Mouse (Mus musculus) c-Kit-positive CD71-positive TER-119-negative erythroid progenitor cells, embryonic 14.5 days (primary cell): ENCODE results near the gene Olfr1048.
"Not testable (repeated sequence)": the region's sequence is repeated elsewhere in the genome, so short reads cannot be mapped to it uniquely, and the experiment has no call there.

Experiments
- DNase-seq: peaks from one replicate; pipeline ENCODE4 v3.0.0-alpha.2; 2013; ENCODE audit warnings: low read depth

Gene Olfr1048

GRCm38 (mm10) chr2:86240189-86240588 lies at the start of gene Olfr1048:
Gene Olfr1048, minus strand, starts transcription at chr2:86240289.
- DNase-seq, result no peak

DNA sequence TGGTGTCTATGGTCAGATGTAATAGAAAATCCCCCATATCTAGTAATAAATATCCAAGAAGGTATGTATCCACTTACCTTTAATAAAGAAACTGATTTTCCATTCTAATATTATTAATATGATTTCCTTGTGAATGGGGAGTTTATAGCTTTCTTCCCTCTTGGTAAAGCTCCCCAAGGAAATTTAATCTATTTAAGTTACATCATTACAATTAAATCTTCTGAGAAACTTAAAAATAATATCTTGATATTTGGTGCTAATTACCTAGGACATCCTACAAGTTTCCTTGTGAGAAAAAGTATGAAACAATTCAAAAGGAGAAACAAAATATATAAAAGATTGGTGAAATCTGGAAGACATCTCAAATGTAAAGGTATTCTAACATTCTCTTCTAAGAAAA lies 38.9 kb upstream of the Olfr1048 start, which contains the start of gene Olfr1051:
Gene Olfr1051, minus strand, starts transcription at position 101 of the 400 bp plus-strand sequence.
- not testable (repeated sequence) for DNase-seq

DNA sequence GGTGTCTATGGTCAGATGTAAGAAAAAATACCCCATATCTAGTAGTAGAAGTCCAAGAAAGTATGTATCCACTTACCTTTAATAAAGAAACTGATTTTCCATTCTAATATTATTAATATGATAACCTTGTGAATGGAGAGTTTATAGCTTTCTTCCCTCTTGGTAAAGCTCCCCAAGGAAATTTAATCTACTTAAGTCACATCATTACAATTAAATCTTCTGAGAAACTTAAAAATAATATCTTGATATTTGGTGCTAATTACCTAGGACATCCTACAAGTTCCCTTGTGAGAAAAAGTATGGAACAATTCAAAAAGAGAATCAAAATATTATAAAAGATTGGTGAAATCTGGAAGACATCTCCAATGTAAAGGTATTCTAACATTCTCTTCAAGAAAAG lies 18.1 kb upstream of the Olfr1048 start, which contains the start of gene Olfr1049:
Gene Olfr1049, minus strand, starts transcription at position 101 of the 400 bp plus-strand sequence.
- DNase-seq, result not testable (repeated sequence)

GRCm38 (mm10) chr2:86231301-86231700 lies 8.8 kb downstream of the Olfr1048 start, which contains the start of gene Olfr1047:
Gene Olfr1047, minus strand, starts transcription at chr2:86231401.
- no peak for DNase-seq

GRCm38 (mm10) chr2:86219214-86219613 lies 20.9 kb downstream of the Olfr1048 start, which contains the start of gene Olfr1046:
Gene Olfr1046, minus strand, starts transcription at chr2:86219314.
- no peak for DNase-seq

DNA sequence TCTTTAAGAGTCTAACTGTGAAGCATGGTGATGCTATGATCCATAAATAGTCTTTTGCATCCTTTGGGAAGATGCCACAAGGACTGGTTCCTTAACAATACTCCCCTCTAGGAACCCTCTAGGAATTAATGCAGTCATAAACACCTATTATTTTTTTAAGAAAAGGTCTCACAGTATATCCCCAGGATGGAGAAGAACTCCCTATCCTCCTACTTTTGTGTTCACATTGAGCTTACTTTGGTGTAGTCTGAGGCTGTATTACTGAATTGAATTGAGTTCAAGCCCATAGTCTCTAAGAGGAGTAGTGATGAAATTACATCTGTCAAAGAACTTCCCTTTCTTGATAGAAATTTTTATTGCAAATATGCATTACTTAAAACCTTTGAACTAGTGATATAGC lies 37.2 kb downstream of the Olfr1048 start, which contains the start of gene Olfr1045:
Gene Olfr1045, minus strand, starts transcription at position 101 of the 400 bp plus-strand sequence.
- no peak for DNase-seq

DNA sequence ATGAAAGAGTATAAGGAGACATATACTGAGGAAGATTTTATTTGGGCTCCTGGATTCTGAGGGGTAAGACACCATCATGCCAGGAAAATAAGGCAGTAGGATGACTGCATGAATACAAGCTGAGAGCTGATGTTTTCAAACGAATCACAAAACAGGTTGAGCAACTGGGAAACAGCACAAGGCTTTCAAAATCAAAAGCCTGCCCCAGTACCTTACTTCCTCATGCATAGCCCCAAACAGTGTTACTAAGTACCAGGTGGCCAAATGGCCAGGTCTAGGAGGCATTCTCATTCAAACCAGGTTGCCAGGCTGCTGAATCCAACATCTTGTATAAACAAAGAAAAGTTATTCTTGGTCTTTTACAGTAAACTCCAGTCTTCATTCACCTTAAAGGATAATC lies 44.2 kb downstream of the Olfr1048 start:
- DNase-seq, result no peak

GRCm38 (mm10) chr2:86185583-86185982 lies 54.5 kb downstream of the Olfr1048 start, which contains the start of gene Olfr52:
Gene Olfr52, minus strand, starts transcription at chr2:86185683.
- no peak for DNase-seq
